In the genomic region with DNA sequence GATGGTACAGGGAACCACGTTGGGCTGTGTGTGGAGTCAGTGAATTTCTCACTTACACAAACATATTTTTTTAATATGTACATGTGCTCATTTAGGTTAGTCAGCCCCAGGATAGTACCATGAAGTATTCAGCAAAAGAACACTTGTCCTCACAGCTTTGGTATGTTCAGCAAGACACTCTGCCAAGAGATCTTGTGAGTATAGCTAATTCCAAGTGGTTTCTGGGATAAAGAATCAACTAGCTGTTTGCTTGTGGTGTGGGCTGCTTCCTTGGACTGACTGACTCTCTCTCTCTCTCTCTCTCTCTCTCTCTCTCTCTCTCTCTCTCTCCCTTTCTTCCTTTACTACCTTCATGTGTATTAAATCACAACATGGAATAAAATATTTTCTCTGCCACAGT, we compare ENCODE assay signal across 20 mouse cellular contexts.
DNase-seq lines count a peak whose midpoint lies in the region; ATAC-seq and TF ChIP-seq lines count a peak whose summit lies in the region.
"Had no signal": no experiment of that assay in that cellular context is flagged by ENCODE, and none has a peak within 500 bp of the region (broad histone marks: within the 10 kb centered on the region; RNA-seq: fewer than 3 reads in every experiment).

No protein-coding gene starts in this region.

- no peak overlapping the region for H3K9ac ChIP-seq in heart, postnatal 0 days (replicated peaks; ENCODE audit: low read depth, low read length)
- no peak overlapping the region for H3K9ac ChIP-seq in embryonic facial prominence, embryonic 15.5 days
- H3K9ac ChIP-seq: limb, embryonic 15.5 days; liver, postnatal 0 days; midbrain, embryonic 15.5 days had no signal

- 0 out of 2 replicates have a peak, but pooled peaks cover 3% of the 10 kb centered on the region for H3K4me1 ChIP-seq in heart, postnatal 0 days (ENCODE audit: control insufficient read depth, insufficient read depth)
- H3K4me1 ChIP-seq in heart, embryonic 10.5 days = no peaks in the 10 kb centered on the region
- H3K4me1 ChIP-seq in embryonic facial prominence, embryonic 15.5 days = no peaks in the 10 kb centered on the region
- H3K4me1 ChIP-seq: limb, embryonic 15.5 days; megakaryocyte, embryonic 14.5 days; midbrain, embryonic 15.5 days had no signal

- TF ChIP-seq EP300 in heart, postnatal 0 days (IDR thresholded peaks at IDR 0.05; ENCODE audit: low read depth) = no peak

- no peaks in the 10 kb centered on the region for H3K79me2 ChIP-seq in C2C12 (ENCODE audit: control insufficient read depth, insufficient read depth)

- no peaks in the 10 kb centered on the region for H3K27me3 ChIP-seq in heart, postnatal 0 days (ENCODE audit: control insufficient read depth, insufficient read depth, low read length)
- no peaks in the 10 kb centered on the region for H3K27me3 ChIP-seq in heart, embryonic 10.5 days (ENCODE audit: insufficient read depth, poor library complexity, severe bottlenecking)
- no peaks in the 10 kb centered on the region for H3K27me3 ChIP-seq in C2C12 (ENCODE audit: control insufficient read depth, insufficient read depth, insufficient read length)
- no peaks in the 10 kb centered on the region for H3K27me3 ChIP-seq in embryonic facial prominence, embryonic 15.5 days
- H3K27me3 ChIP-seq: limb, embryonic 15.5 days; megakaryocyte, embryonic 14.5 days; midbrain, embryonic 15.5 days had no signal

- peak overlapping the region; percentile 72 for H3K27ac ChIP-seq in gastrocnemius, adult 2 months
- peak overlapping the region; percentile 27; the same call in 1 of the 2 replicates for H3K27ac ChIP-seq in heart, postnatal 0 days (ENCODE audit: low read depth)
- H3K27ac ChIP-seq in heart, embryonic 10.5 days = no peak overlapping the region
- H3K27ac ChIP-seq in embryonic facial prominence, embryonic 15.5 days (replicated peaks) = no peak overlapping the region
- H3K27ac ChIP-seq: limb, embryonic 15.5 days; midbrain, embryonic 15.5 days; stomach, postnatal 0 days had no signal

- no peak for DNase-seq in gastrocnemius, adult 2 months
- DNase-seq in gastrocnemius, postnatal 14 days = no peak
- peak; percentile 34 for DNase-seq in heart, postnatal 0 days (ENCODE audit: low spot score)
- DNase-seq in heart, embryonic 10.5 days (ENCODE audit: low spot score) = no peak
- no peak for DNase-seq in cerebellum, adult 9-10 months
- no peak for DNase-seq in spleen, postnatal 10 days (ENCODE audit: low spot score in 2 of 2)
- DNase-seq: cerebellum, adult 9-11 months; kidney, adult 8-10 months; kidney, postnatal 36 days; layer of hippocampus, adult 9-11 months; liver, postnatal 0 days; thymus, postnatal 14 days had no signal

- no peaks in the 10 kb centered on the region for H3K9me3 ChIP-seq in heart, postnatal 0 days (replicated peaks; ENCODE audit: control insufficient read depth, low read length)
- H3K9me3 ChIP-seq in heart, embryonic 10.5 days = no peaks in the 10 kb centered on the region
- H3K9me3 ChIP-seq in embryonic facial prominence, embryonic 15.5 days (replicated peaks) = no peaks in the 10 kb centered on the region
- H3K9me3 ChIP-seq: limb, embryonic 15.5 days; megakaryocyte, embryonic 14.5 days; midbrain, embryonic 15.5 days had no signal

- no peak for TF ChIP-seq CTCF in gastrocnemius, adult 2 months (IDR thresholded peaks at IDR 0.05)
- no peak for TF ChIP-seq CTCF in heart, postnatal 0 days (IDR thresholded peaks at IDR 0.05; ENCODE audit: low read depth)
- TF ChIP-seq CTCF in C2C12 (IDR thresholded peaks at IDR 0.05; ENCODE audit: control insufficient read depth, insufficient read depth, insufficient read length) = no peak

- 38% methylated on average over 1 of the region's 1 CpGs for WGBS in heart, postnatal 0 days
- WGBS in heart, embryonic 10.5 days = 67% methylated on average over 1 of the region's 1 CpGs
- WGBS in embryonic facial prominence, embryonic 15.5 days = 15% methylated on average over 1 of the region's 1 CpGs

- peak; percentile 27; the same call in 1 of the 2 replicates for ATAC-seq in heart, postnatal 0 days (ENCODE audit: insufficient read depth, low read depth)
- peak; percentile 39 for ATAC-seq in embryonic facial prominence, embryonic 15.5 days (ENCODE audit: insufficient number of reproducible peaks, low FRiP score, low TSS enrichment, low read depth)
- ATAC-seq: forebrain, embryonic 14.5 days; inflammation-experienced regulatory T-cells, adult 6 months; liver, postnatal 0 days; midbrain, embryonic 15.5 days had no signal

- H3K4me2 ChIP-seq in heart, postnatal 0 days (ENCODE audit: low read depth, low read length) = no peak overlapping the region
- no peak overlapping the region for H3K4me2 ChIP-seq in embryonic facial prominence, embryonic 15.5 days (replicated peaks)
- H3K4me2 ChIP-seq: limb, embryonic 15.5 days; midbrain, embryonic 15.5 days had no signal

- intact Hi-C loops in gastrocnemius, adult 2 months (cut with DNase I) = no loop called here
- intact Hi-C loops in gastrocnemius, postnatal 14 days (cut with DNase I; ENCODE audit: low total_unique reads) = no loop called here

- H3K79me3 ChIP-seq in C2C12 (ENCODE audit: low read depth) = no peaks in the 10 kb centered on the region

- H3K4me3 ChIP-seq in gastrocnemius, adult 2 months = no peak overlapping the region
- H3K4me3 ChIP-seq in heart, postnatal 0 days (ENCODE audit: low read depth, low read length) = no peak overlapping the region
- no peak overlapping the region for H3K4me3 ChIP-seq in heart, embryonic 10.5 days
- H3K4me3 ChIP-seq in C2C12 (ENCODE audit: insufficient read depth, poor library complexity, severe bottlenecking) = no peak overlapping the region
- H3K4me3 ChIP-seq in embryonic facial prominence, embryonic 15.5 days (replicated peaks) = no peak overlapping the region
- H3K4me3 ChIP-seq: limb, embryonic 15.5 days; megakaryocyte, embryonic 14.5 days; midbrain, embryonic 15.5 days had no signal

- H3ac ChIP-seq in C2C12 (ENCODE audit: control insufficient read depth, insufficient read length, low read depth) = no peak overlapping the region

- no peaks in the 10 kb centered on the region for H3K36me3 ChIP-seq in heart, postnatal 0 days (replicated peaks; ENCODE audit: control insufficient read depth, insufficient read depth, low read length)
- H3K36me3 ChIP-seq in heart, embryonic 10.5 days = no peaks in the 10 kb centered on the region
- no peaks in the 10 kb centered on the region for H3K36me3 ChIP-seq in C2C12 (ENCODE audit: control insufficient read depth, insufficient read depth)
- H3K36me3 ChIP-seq in embryonic facial prominence, embryonic 15.5 days = no peaks in the 10 kb centered on the region
- H3K36me3 ChIP-seq: limb, embryonic 15.5 days; midbrain, embryonic 15.5 days had no signal

TF ChIP-seq in C2C12, 6 proteins besides CTCF, POLR2A, EP300 and RAD21:
- TF ChIP-seq USF1 (IDR thresholded peaks at IDR 0.05; ENCODE audit: low read depth) = no peak
- peak; percentile 36 for TF ChIP-seq MYOD1 (IDR thresholded peaks at IDR 0.05; ENCODE audit: control insufficient read depth, insufficient read length, low read depth)
TF ChIP-seq in C2C12: peak in this region for 1.

Comparison
In these comparisons a context has a peak if more than half of its experiments do, and no peak if none do; other contexts are left out.
1. H3K27ac ChIP-seq: peak in gastrocnemius, adult 2 months (single experiment) and heart, postnatal 0 days (single experiment); none in heart, embryonic 10.5 days (single experiment) and embryonic facial prominence, embryonic 15.5 days (single experiment).